Mouse (Mus musculus): Measurements from ENCODE around the gene Mapre1. TPM values are rescaled to one million over a fixed set of nuclear protein-coding genes. Genes with fewer than 3 reads are reported as not detected.

Mapre1 gene
- 51.7 TPM for polyA plus RNA-seq (2014; fragmentation: Illumina TruSeq; extraction: RNeasy Lipid Tissue Mini Kit (QIAGEN cat#74804); ENCODE audit: low read depth, low replicate concordance)

DNA sequence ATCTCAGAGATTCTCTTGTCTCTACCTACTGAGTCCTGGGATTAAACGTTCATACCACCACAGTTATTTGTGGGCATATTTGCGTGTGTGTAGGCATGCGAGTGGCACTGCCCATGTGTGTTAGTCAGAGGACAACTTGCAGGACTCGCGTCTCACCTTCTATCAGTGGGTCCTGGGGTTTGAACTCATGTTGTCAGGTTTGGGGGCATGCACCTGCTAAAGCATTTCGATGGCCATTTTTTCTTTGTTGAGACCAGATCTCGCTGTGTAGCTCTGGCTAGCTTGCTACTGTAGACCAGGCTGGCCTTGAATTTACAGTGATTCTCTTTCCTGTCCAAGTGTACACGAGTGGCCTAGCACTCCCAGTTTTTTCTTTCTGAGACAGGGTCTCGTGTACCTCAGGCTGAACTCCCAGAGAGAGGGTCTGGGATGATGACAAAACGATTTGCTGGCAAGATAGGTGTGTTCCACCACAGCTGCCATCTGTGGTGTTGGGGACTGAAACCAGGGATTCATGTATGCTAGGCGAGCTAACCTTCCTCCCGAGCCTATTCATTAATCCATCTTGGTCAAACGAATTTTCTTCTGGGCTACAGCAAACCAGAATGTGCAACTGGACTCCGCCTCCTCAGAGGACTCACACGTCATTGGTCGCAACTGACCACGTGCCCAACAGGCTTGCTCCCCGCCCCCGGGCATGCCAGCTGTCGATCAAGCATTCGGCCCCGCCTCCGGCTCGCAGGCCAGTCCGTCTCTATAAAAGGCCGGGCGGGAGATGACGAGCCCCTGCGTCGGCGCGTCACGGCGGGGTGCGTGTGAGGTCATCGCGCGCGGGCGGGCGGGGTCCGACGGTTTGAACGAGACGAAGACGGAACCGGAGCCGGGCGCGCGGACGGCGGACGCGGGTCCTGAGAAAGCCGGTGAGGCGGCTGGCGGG lies at the start of gene Mapre1:
Gene Mapre1 (plus strand): TSS at position 775 of the 937 bp plus-strand sequence.

DNA sequence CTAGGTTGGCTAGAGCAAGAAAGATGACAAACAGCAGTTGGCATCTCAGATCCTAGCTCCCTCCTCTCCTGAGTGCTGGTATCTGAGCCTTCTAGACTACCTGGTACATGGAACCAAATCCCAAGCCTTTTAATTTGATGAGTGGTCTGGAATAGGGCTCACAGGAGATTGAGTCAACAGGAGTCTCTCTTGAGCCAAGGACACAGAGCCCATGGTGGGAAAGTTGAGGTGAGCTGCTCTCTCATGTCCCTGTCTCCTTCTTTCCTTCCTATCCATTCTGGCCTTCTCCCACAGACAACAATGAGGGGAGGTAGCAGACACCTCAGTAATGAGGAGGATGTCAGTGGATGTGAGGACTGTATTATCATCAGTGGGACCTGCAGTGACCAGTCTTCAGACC lies 44.7 kb upstream of the Mapre1 start, which contains the start of gene Dnmt3c:
Gene Dnmt3c (plus strand): TSS at position 301 of the 400 bp plus-strand sequence.

DNA sequence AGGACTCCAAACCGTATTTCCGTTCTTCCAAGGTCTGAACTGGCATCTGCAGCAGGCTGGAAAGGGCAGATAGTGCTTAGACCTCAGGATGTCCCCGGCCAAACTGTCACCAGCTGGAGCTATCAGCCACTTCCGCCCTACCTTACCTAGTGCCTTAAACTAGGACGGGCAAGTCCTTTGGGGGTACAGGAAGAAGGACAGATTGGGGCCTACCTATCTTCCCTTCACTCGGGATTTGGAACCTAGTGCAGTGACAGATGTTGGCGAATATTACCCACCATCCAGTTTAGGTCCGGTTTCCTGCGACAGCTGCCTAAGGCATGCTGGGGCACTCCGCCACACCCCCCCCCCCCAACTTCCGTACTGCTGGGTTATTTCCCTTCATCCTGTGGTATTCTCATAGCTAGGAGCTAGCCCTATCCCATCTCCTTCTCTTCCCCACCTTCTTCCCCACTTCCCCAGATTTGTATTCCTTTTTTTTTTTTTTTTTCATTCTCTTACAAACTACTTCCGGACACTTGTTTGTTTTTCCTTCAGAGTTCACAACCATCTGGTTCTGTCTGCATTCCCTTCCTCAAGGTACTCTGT lies 38.4 kb downstream of the Mapre1 start, which contains the start of gene Efcab8:
Gene Efcab8 (plus strand): TSS at position 538 of the 588 bp plus-strand sequence.

Other genes with a start within 250 kb of the Mapre1 start
- not detected for gene 4930404H24Rik, start 248.5 kb upstream of the Mapre1 start, polyA plus RNA-seq (2014; fragmentation: Illumina TruSeq; extraction: RNeasy Lipid Tissue Mini Kit (QIAGEN cat#74804); ENCODE audit: low read depth, low replicate concordance)
- 2.1 TPM for gene Nol4l, start 211.3 kb upstream of the Mapre1 start, polyA plus RNA-seq (2014; fragmentation: Illumina TruSeq; extraction: RNeasy Lipid Tissue Mini Kit (QIAGEN cat#74804); ENCODE audit: low read depth, low replicate concordance)
- 15.9 TPM for gene Commd7, start 108.5 kb upstream of the Mapre1 start, polyA plus RNA-seq (2014; fragmentation: Illumina TruSeq; extraction: RNeasy Lipid Tissue Mini Kit (QIAGEN cat#74804); ENCODE audit: low read depth, low replicate concordance)
- 0.92 TPM for gene Dnmt3b, start 91.8 kb upstream of the Mapre1 start, polyA plus RNA-seq (2014; fragmentation: Illumina TruSeq; extraction: RNeasy Lipid Tissue Mini Kit (QIAGEN cat#74804); ENCODE audit: low read depth, low replicate concordance)
- not detected for gene Dnmt3c, start 44.6 kb upstream of the Mapre1 start, polyA plus RNA-seq (2014; fragmentation: Illumina TruSeq; extraction: RNeasy Lipid Tissue Mini Kit (QIAGEN cat#74804); ENCODE audit: low read depth, low replicate concordance)
- gene Efcab8, start 38.7 kb downstream of the Mapre1 start, polyA plus RNA-seq (2014; fragmentation: Illumina TruSeq; extraction: RNeasy Lipid Tissue Mini Kit (QIAGEN cat#74804); ENCODE audit: low read depth, low replicate concordance): not detected
- gene Sun5, start 129.8 kb downstream of the Mapre1 start, polyA plus RNA-seq (2014; fragmentation: Illumina TruSeq; extraction: RNeasy Lipid Tissue Mini Kit (QIAGEN cat#74804); ENCODE audit: low read depth, low replicate concordance): not detected
- gene Bpifb2, start 133.8 kb downstream of the Mapre1 start, polyA plus RNA-seq (2014; fragmentation: Illumina TruSeq; extraction: RNeasy Lipid Tissue Mini Kit (QIAGEN cat#74804); ENCODE audit: low read depth, low replicate concordance): not detected
- gene Bpifb6, start 159.1 kb downstream of the Mapre1 start, polyA plus RNA-seq (2014; fragmentation: Illumina TruSeq; extraction: RNeasy Lipid Tissue Mini Kit (QIAGEN cat#74804); ENCODE audit: low read depth, low replicate concordance): not detected
- not detected for gene Bpifb3, start 177.0 kb downstream of the Mapre1 start, polyA plus RNA-seq (2014; fragmentation: Illumina TruSeq; extraction: RNeasy Lipid Tissue Mini Kit (QIAGEN cat#74804); ENCODE audit: low read depth, low replicate concordance)
- gene Bpifb4, start 196.9 kb downstream of the Mapre1 start, polyA plus RNA-seq (2014; fragmentation: Illumina TruSeq; extraction: RNeasy Lipid Tissue Mini Kit (QIAGEN cat#74804); ENCODE audit: low read depth, low replicate concordance): not detected
- gene Bpifa6, start 233.7 kb downstream of the Mapre1 start, polyA plus RNA-seq (2014; fragmentation: Illumina TruSeq; extraction: RNeasy Lipid Tissue Mini Kit (QIAGEN cat#74804); ENCODE audit: low read depth, low replicate concordance): not detected

Measured in heart, adult 10 weeks (tissue).